Mouse (Mus musculus): Measurements from ENCODE around the gene Inpp5a.

GRCm38 (mm10) chr7:139466484-139467176, 77.7 kb downstream of the Inpp5a start:
- TF ChIP-seq CTCF (IDR thresholded peaks at IDR 0.05; ENCODE audit: low read depth), result no peak
- TF ChIP-seq EP300 (IDR thresholded peaks at IDR 0.05; ENCODE audit: low read depth), result no peak

All from heart, postnatal 0 days (tissue).